Mouse (Mus musculus): ENCODE measurements at regions not wholly inside any gene's neighbourhood (a gene's known extent, or its start where the extent isn't known, plus 50 kb on each side); places are given as distances from the start of the nearest gene placed in this dataset.

GRCm38 (mm10) chr4:40070959-40071634, 71.8 kb upstream of the Aco1 start:
- TF ChIP-seq CTCF (conservative IDR thresholded peaks at IDR 0.05; ENCODE audit: low read length) = no peak
- TF ChIP-seq NANOG (IDR thresholded peaks at IDR 0.05; ENCODE audit: borderline replicate concordance, low read length) = no peak
- TF ChIP-seq POU5F1 (IDR thresholded peaks at IDR 0.05; ENCODE audit: borderline replicate concordance, low read length) = no peak

Data from E14TG2a.4 (cell line).